Comparison of ENCODE assay signal across 8 mouse cellular contexts in genomic region chr3:117359686-117360521, GRCm38 (mm10). TPM values are rescaled to one million over a fixed set of nuclear protein-coding genes. Genes with fewer than 3 reads are reported as not detected.
DNase-seq lines count a peak whose midpoint lies in the region; ATAC-seq and TF ChIP-seq lines count a peak whose summit lies in the region.

No protein-coding gene starts in this region.

- peak overlapping the region; percentile 72 for H3K9ac ChIP-seq in heart, embryonic 11.5 days (ENCODE audit: low read depth, low read length)
- H3K9ac ChIP-seq in kidney, embryonic 15.5 days = peak overlapping the region; percentile 31; the same call in 1 of the 2 replicates
- peak overlapping the region; percentile 39 for H3K9ac ChIP-seq in limb, embryonic 15.5 days
- H3K9ac ChIP-seq in neural tube, embryonic 12.5 days = peak overlapping the region; percentile 53

- 5% methylated on average over 46 of the region's 46 CpGs for WGBS in thymus, adult 2 months
- 2% methylated on average over 46 of the region's 46 CpGs for WGBS in heart, embryonic 11.5 days (ENCODE audit: insufficient replicate concordance)
- 1% methylated on average over 46 of the region's 46 CpGs for WGBS in kidney, embryonic 15.5 days
- 2% methylated on average over 46 of the region's 46 CpGs for WGBS in limb, embryonic 15.5 days
- 3% methylated on average over 46 of the region's 46 CpGs for WGBS in neural tube, embryonic 12.5 days

- no peak for TF ChIP-seq POLR2A in thymus, adult 2 months (IDR thresholded peaks at IDR 0.05; ENCODE audit: control insufficient read depth, extremely low read depth, insufficient read depth, low read length, poor library complexity)

- ATAC-seq in heart, embryonic 11.5 days (replicated peaks; ENCODE audit: insufficient number of reproducible peaks, low FRiP score, low TSS enrichment) = peak; percentile 74
- ATAC-seq in kidney, embryonic 15.5 days (replicated peaks; ENCODE audit: low FRiP score) = peak; percentile 93
- no peak for ATAC-seq in limb, embryonic 15.5 days (ENCODE audit: insufficient number of reproducible peaks, low FRiP score, low TSS enrichment, low read depth)
- ATAC-seq in neural tube, embryonic 12.5 days (ENCODE audit: low FRiP score, low read depth) = peak; percentile 87

- DNase-seq in thymus, adult 2 months = no peak
- no peak for DNase-seq in thymus, postnatal 10 days (ENCODE audit: low spot score in 2 of 2)
- DNase-seq in embryo, embryonic 10.5 days (ENCODE audit: low spot score) = peak; percentile 65
- no peak for DNase-seq in spleen, postnatal 4 days (ENCODE audit: low spot score in 2 of 2)

- H3K27ac ChIP-seq in thymus, adult 2 months (ENCODE audit: control insufficient read depth, insufficient read depth, low read length) = no peak overlapping the region
- H3K27ac ChIP-seq in heart, embryonic 11.5 days (ENCODE audit: low read depth, low read length) = no peak overlapping the region
- H3K27ac ChIP-seq in kidney, embryonic 15.5 days = peak overlapping the region; percentile 70
- H3K27ac ChIP-seq in limb, embryonic 15.5 days = no peak overlapping the region
- no peak overlapping the region for H3K27ac ChIP-seq in neural tube, embryonic 12.5 days

- H3K4me2 ChIP-seq in heart, embryonic 11.5 days = peak overlapping the region; percentile 87
- H3K4me2 ChIP-seq in kidney, embryonic 15.5 days = peak overlapping the region; percentile 85
- peak overlapping the region; percentile 86 for H3K4me2 ChIP-seq in limb, embryonic 15.5 days
- H3K4me2 ChIP-seq in neural tube, embryonic 12.5 days (replicated peaks) = peak overlapping the region; percentile 89

- TF ChIP-seq CTCF in thymus, adult 2 months (IDR thresholded peaks at IDR 0.05; ENCODE audit: borderline replicate concordance, control insufficient read depth, extremely low read depth, insufficient read depth, low read length, poor library complexity) = no peak

- no peaks in the 10 kb centered on the region for H3K9me3 ChIP-seq in heart, embryonic 11.5 days (replicated peaks; ENCODE audit: control insufficient read depth, low read length)
- H3K9me3 ChIP-seq in kidney, embryonic 15.5 days (replicated peaks) = no peaks in the 10 kb centered on the region
- no peaks in the 10 kb centered on the region for H3K9me3 ChIP-seq in limb, embryonic 15.5 days
- H3K9me3 ChIP-seq in neural tube, embryonic 12.5 days = no peaks in the 10 kb centered on the region

- no peaks in the 10 kb centered on the region for H3K36me3 ChIP-seq in thymus, adult 2 months (ENCODE audit: control insufficient read depth, insufficient read depth, low read length)
- no peaks in the 10 kb centered on the region for H3K36me3 ChIP-seq in heart, embryonic 11.5 days (ENCODE audit: control insufficient read depth, insufficient read depth, low read length)
- H3K36me3 ChIP-seq in kidney, embryonic 15.5 days = no peaks in the 10 kb centered on the region
- H3K36me3 ChIP-seq in limb, embryonic 15.5 days = no peaks in the 10 kb centered on the region
- H3K36me3 ChIP-seq in neural tube, embryonic 12.5 days = no peaks in the 10 kb centered on the region

- H3K4me3 ChIP-seq in thymus, adult 2 months (ENCODE audit: control insufficient read depth, insufficient read depth, low read length) = peak overlapping the region; percentile 24; the same call in 1 of the 2 replicates
- peak overlapping the region; percentile 58 for H3K4me3 ChIP-seq in heart, embryonic 11.5 days (ENCODE audit: low read depth, low read length)
- peak overlapping the region; percentile 49 for H3K4me3 ChIP-seq in kidney, embryonic 15.5 days (replicated peaks)
- peak overlapping the region; percentile 47 for H3K4me3 ChIP-seq in limb, embryonic 15.5 days
- peak overlapping the region; percentile 50 for H3K4me3 ChIP-seq in neural tube, embryonic 12.5 days

- no peaks in the 10 kb centered on the region for H3K4me1 ChIP-seq in thymus, adult 2 months (replicated peaks; ENCODE audit: control insufficient read depth, insufficient read depth, low read length)
- no peaks in the 10 kb centered on the region for H3K4me1 ChIP-seq in heart, embryonic 11.5 days (ENCODE audit: control insufficient read depth, insufficient read depth, low read length)
- peaks cover 14% of the 10 kb centered on the region for H3K4me1 ChIP-seq in kidney, embryonic 15.5 days
- peaks cover 15% of the 10 kb centered on the region for H3K4me1 ChIP-seq in limb, embryonic 15.5 days
- H3K4me1 ChIP-seq in neural tube, embryonic 12.5 days = no peaks in the 10 kb centered on the region

- no peaks in the 10 kb centered on the region for H3K27me3 ChIP-seq in thymus, adult 2 months (ENCODE audit: control insufficient read depth, insufficient read depth, low read length)
- H3K27me3 ChIP-seq in heart, embryonic 11.5 days (ENCODE audit: control insufficient read depth, insufficient read depth, low read length) = no peaks in the 10 kb centered on the region; the same call in 1 of the 2 replicates
- peaks cover 8% of the 10 kb centered on the region for H3K27me3 ChIP-seq in kidney, embryonic 15.5 days
- peaks cover 3% of the 10 kb centered on the region; the same call in 1 of the 2 replicates for H3K27me3 ChIP-seq in limb, embryonic 15.5 days
- peaks cover 5% of the 10 kb centered on the region; the same call in 1 of the 2 replicates for H3K27me3 ChIP-seq in neural tube, embryonic 12.5 days (replicated peaks)

RNA-seq across cellular contexts. Expression of gene Plppr4, which starts 0.8 kb away (rescaled TPM):
- polyA plus RNA-seq in thymus, adult 2 months (2012; rRNA removed) = 1.7 and 2.0 TPM in 2 replicates
- polyA plus RNA-seq in heart, embryonic 11.5 days (2014; fragmentation: Nextera tagmentation; extraction: Ambion mirVana) = 0.60 and 0.70 TPM in 2 replicates
- 0.73 and 1.1 TPM in 2 replicates for polyA plus RNA-seq in kidney, embryonic 15.5 days (2015; fragmentation: Nextera tagmentation; extraction: Ambion mirVana)
- 0.78 and 1.2 TPM in 2 replicates for polyA plus RNA-seq in limb, embryonic 15.5 days (2015; fragmentation: Nextera tagmentation; extraction: Ambion mirVana)
- polyA plus RNA-seq in neural tube, embryonic 12.5 days (2016; fragmentation: Nextera tagmentation; extraction: Ambion mirVana) = 0.76 and 0.82 TPM in 2 replicates
